Mouse (Mus musculus): ENCODE measurements around the gene Camkv. TPM values are rescaled to one million over a fixed set of nuclear protein-coding genes. Genes with fewer than 3 reads are reported as not detected.

Gene Camkv
- polyA plus RNA-seq, 1 experiment: 5.6 TPM

GRCm38 (mm10) chr9:107967437-107967836 lies 32.0 kb downstream of the Camkv start:
- Histone ChIP-seq H3K27me3 (ENCODE audit: control insufficient read depth, insufficient read depth, low read length, poor library complexity, severe bottlenecking) (no peaks in the 10 kb centered on the region), H3K36me3 (ENCODE audit: control insufficient read depth, insufficient read depth, low read length, poor library complexity, severe bottlenecking) (no peaks in the 10 kb centered on the region), H3K27ac (ENCODE audit: insufficient read depth, low read length) (no peak overlapping the region), H3K9ac (ENCODE audit: low read depth, poor library complexity, severe bottlenecking) (no peak overlapping the region), H3K4me3 (ENCODE audit: low read depth, low read length) (no peak overlapping the region), H3K4me1 (ENCODE audit: control insufficient read depth, insufficient read depth, low read length) (peaks cover under 1% of the 10 kb centered on the region), H3K9me3 (replicated peaks; ENCODE audit: control insufficient read depth, insufficient read depth, low read length, poor library complexity, severe bottlenecking) (no peaks in the 10 kb centered on the region)
- TF ChIP-seq EP300 (IDR thresholded peaks at IDR 0.05; ENCODE audit: insufficient read depth, low read depth, low read length) (no peak), CTCF (IDR thresholded peaks at IDR 0.05; ENCODE audit: low read depth, low read length) (no peak), POLR2A (IDR thresholded peaks at IDR 0.05; ENCODE audit: insufficient read depth, low read length) (no peak)

DNA sequence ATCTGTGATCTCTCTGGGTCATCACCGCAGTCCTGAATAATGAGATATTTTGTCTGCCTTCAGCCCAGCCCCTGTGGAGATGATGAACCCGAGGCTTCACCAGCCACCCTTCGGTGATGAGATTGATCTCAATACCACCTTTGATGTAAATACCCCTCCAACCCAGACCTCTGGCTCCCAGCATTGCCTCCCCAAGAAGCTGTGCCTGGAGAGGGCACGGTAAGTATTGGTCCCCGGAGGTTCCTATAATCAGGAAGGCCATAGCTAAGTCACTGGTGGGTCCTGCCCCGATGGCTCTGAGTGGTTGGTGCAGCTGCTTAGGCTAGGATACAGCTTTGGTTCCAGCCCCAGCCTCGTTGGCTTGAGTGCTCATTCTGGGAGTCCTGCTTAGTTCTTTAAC lies 33.1 kb downstream of the Camkv start:
- no peak for TF ChIP-seq POLR2A (IDR thresholded peaks at IDR 0.05; ENCODE audit: insufficient read depth, low read length)
- no peak for TF ChIP-seq EP300 (IDR thresholded peaks at IDR 0.05; ENCODE audit: insufficient read depth, low read depth, low read length)
- no peak for TF ChIP-seq CTCF (IDR thresholded peaks at IDR 0.05; ENCODE audit: low read depth, low read length)
- Histone ChIP-seq H3K4me3 (ENCODE audit: low read depth, low read length) (no peak overlapping the region), H3K9ac (ENCODE audit: low read depth, poor library complexity, severe bottlenecking) (no peak overlapping the region), H3K4me1 (ENCODE audit: control insufficient read depth, insufficient read depth, low read length) (no peaks in the 10 kb centered on the region), H3K9me3 (replicated peaks; ENCODE audit: control insufficient read depth, insufficient read depth, low read length, poor library complexity, severe bottlenecking) (no peaks in the 10 kb centered on the region), H3K27me3 (ENCODE audit: control insufficient read depth, insufficient read depth, low read length, poor library complexity, severe bottlenecking) (no peaks in the 10 kb centered on the region), H3K36me3 (ENCODE audit: control insufficient read depth, insufficient read depth, low read length, poor library complexity, severe bottlenecking) (no peaks in the 10 kb centered on the region), H3K27ac (ENCODE audit: insufficient read depth, low read length) (no peak overlapping the region)

- H3K27ac ChIP-seq (ENCODE audit: insufficient read depth, low read length): no peak overlapping the region
- H3K9ac ChIP-seq (ENCODE audit: low read depth, poor library complexity, severe bottlenecking): no peak overlapping the region
- TF ChIP-seq CTCF (IDR thresholded peaks at IDR 0.05; ENCODE audit: low read depth, low read length): no peak
- TF ChIP-seq EP300 (IDR thresholded peaks at IDR 0.05; ENCODE audit: insufficient read depth, low read depth, low read length): no peak
- H3K36me3 ChIP-seq (ENCODE audit: control insufficient read depth, insufficient read depth, low read length, poor library complexity, severe bottlenecking): no peaks in the 10 kb centered on the region
- no peaks in the 10 kb centered on the region for H3K9me3 ChIP-seq (replicated peaks; ENCODE audit: control insufficient read depth, insufficient read depth, low read length, poor library complexity, severe bottlenecking)
- H3K4me1 ChIP-seq (ENCODE audit: control insufficient read depth, insufficient read depth, low read length): no peaks in the 10 kb centered on the region
- no peaks in the 10 kb centered on the region for H3K27me3 ChIP-seq (ENCODE audit: control insufficient read depth, insufficient read depth, low read length, poor library complexity, severe bottlenecking)
- no peak overlapping the region for H3K4me3 ChIP-seq (ENCODE audit: low read depth, low read length)
These were observed 34.8 kb downstream of the Camkv start for GRCm38 (mm10) chr9:107970311-107970710.

- Histone ChIP-seq H3K9me3 (replicated peaks; ENCODE audit: control insufficient read depth, insufficient read depth, low read length, poor library complexity, severe bottlenecking) (no peaks in the 10 kb centered on the region), H3K27me3 (ENCODE audit: control insufficient read depth, insufficient read depth, low read length, poor library complexity, severe bottlenecking) (no peaks in the 10 kb centered on the region), H3K4me3 (ENCODE audit: low read depth, low read length) (no peak overlapping the region), H3K36me3 (ENCODE audit: control insufficient read depth, insufficient read depth, low read length, poor library complexity, severe bottlenecking) (no peaks in the 10 kb centered on the region), H3K4me1 (ENCODE audit: control insufficient read depth, insufficient read depth, low read length) (no peaks in the 10 kb centered on the region), H3K9ac (ENCODE audit: low read depth, poor library complexity, severe bottlenecking) (no peak overlapping the region), H3K27ac (ENCODE audit: insufficient read depth, low read length) (no peak overlapping the region)
- TF ChIP-seq CTCF (IDR thresholded peaks at IDR 0.05; ENCODE audit: low read depth, low read length) (no peak), EP300 (IDR thresholded peaks at IDR 0.05; ENCODE audit: insufficient read depth, low read depth, low read length) (no peak), POLR2A (IDR thresholded peaks at IDR 0.05; ENCODE audit: insufficient read depth, low read length) (no peak)
These were observed 36.4 kb downstream of the Camkv start for GRCm38 (mm10) chr9:107971690-107972541.

GRCm38 (mm10) chr9:107974491-107975171 lies 39.2 kb downstream of the Camkv start:
- Histone ChIP-seq H3K27me3 (ENCODE audit: control insufficient read depth, insufficient read depth, low read length, poor library complexity, severe bottlenecking) (no peaks in the 10 kb centered on the region), H3K4me3 (ENCODE audit: low read depth, low read length) (no peak overlapping the region), H3K27ac (ENCODE audit: insufficient read depth, low read length) (no peak overlapping the region), H3K9me3 (replicated peaks; ENCODE audit: control insufficient read depth, insufficient read depth, low read length, poor library complexity, severe bottlenecking) (no peaks in the 10 kb centered on the region), H3K4me1 (ENCODE audit: control insufficient read depth, insufficient read depth, low read length) (no peaks in the 10 kb centered on the region), H3K36me3 (ENCODE audit: control insufficient read depth, insufficient read depth, low read length, poor library complexity, severe bottlenecking) (no peaks in the 10 kb centered on the region), H3K9ac (ENCODE audit: low read depth, poor library complexity, severe bottlenecking) (no peak overlapping the region)
- TF ChIP-seq POLR2A (IDR thresholded peaks at IDR 0.05; ENCODE audit: insufficient read depth, low read length) (no peak), CTCF (IDR thresholded peaks at IDR 0.05; ENCODE audit: low read depth, low read length) (no peak)

Data from ES-Bruce4 (cell line).